Mouse (Mus musculus): ENCODE measurements around the gene Gm17949. TPM values are rescaled to one million over a fixed set of nuclear protein-coding genes. Genes with fewer than 3 reads are reported as not detected.
A peak's percentile ranks its signal among the peaks of the same experiment; 100 is the strongest.

Gene Gm17949
- total and polyA plus RNA-seq, 2 experiments from 2014 or later: 0.28 TPM; not detected in 1

DNA sequence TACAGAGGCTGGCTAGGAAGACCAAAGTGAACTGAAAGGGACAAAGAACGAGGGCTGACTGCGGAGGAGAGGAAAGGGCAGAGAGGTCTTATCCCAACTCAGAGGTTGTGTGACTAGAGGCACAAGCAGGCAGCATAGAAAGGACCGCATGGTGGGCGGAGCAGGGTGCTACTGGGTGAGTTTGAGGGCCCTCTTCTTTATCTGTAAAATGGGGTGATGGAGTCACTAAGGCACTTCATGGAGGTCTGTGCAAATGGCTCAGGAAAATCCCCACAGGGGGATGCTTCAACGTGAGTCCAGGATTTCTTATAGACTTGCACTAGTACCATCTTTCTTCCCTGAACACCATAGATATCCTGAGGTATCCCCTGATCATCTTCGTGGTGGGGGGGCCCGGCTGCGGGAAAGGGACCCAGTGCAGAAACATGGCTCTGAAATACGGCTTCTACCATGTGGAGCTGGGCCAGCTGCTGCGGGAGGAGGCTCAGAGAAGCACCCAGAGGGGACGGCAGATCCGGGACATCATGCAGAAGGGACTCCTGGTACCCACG is 1.1 kb downstream of the Gm17949 start:
- Histone ChIP-seq H3K27me3 (ENCODE audit: insufficient read depth, low read length) (no peaks in the 10 kb centered on the region), H3K27ac (peak overlapping the region; percentile 94), H3K9ac (replicated peaks; ENCODE audit: low read length) (0 out of 2 replicates have a peak overlapping the region, but pooled peaks have one; percentile 75), H3K36me3 (ENCODE audit: insufficient read depth, low read length) (peaks cover 11% of the 10 kb centered on the region; the same call in 1 of the 2 replicates), H3K9me3 (ENCODE audit: low read length) (no peaks in the 10 kb centered on the region), H3K4me2 (ENCODE audit: low read depth, low read length) (peak overlapping the region; percentile 81), H3K4me1 (ENCODE audit: insufficient read depth, low read length) (peaks cover 12% of the 10 kb centered on the region; the same call in 1 of the 2 replicates), H3K4me3 (ENCODE audit: low read length) (peak overlapping the region; percentile 79; the same call in 1 of the 2 replicates)
- DNase-seq (ENCODE audit: low spot score) (no peak), ATAC-seq (no peak)
- no peak for TF ChIP-seq CTCF (IDR thresholded peaks at IDR 0.05; ENCODE audit: low read depth)
- WGBS: 75% methylated on average over 13 of the region's 13 CpGs

DNA sequence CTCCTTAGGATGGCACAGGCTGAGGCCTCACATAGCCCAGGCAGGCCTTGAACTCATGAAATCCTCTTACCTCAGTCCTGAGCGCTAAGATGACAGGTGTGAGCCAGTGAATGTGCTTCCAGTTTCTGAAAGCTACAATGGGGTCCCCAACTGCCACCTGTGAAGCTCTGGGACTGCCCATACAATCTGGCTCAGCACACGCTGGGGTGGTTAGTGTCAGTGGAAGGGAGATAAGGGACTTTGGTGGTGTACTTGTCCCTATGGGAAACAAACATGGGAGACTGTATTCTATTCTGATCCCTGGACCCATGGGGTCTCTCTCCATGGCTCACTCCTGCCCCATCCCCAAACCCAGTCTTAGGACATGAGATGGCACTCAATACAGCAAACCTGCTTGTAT is 8.4 kb downstream of the Gm17949 start:
- Histone ChIP-seq H3K27me3 (ENCODE audit: insufficient read depth, low read length) (no peaks in the 10 kb centered on the region), H3K36me3 (ENCODE audit: insufficient read depth, low read length) (peaks cover 32% of the 10 kb centered on the region), H3K9me3 (ENCODE audit: low read length) (no peaks in the 10 kb centered on the region), H3K27ac (no peak overlapping the region), H3K4me2 (ENCODE audit: low read depth, low read length) (no peak overlapping the region), H3K4me1 (ENCODE audit: insufficient read depth, low read length) (no peaks in the 10 kb centered on the region), H3K9ac (replicated peaks; ENCODE audit: low read length) (no peak overlapping the region), H3K4me3 (ENCODE audit: low read length) (no peak overlapping the region)
- WGBS: 90% methylated on average over 2 of the region's 2 CpGs
- no peak for TF ChIP-seq CTCF (IDR thresholded peaks at IDR 0.05; ENCODE audit: low read depth)
- DNase-seq (ENCODE audit: low spot score): no peak
- no peak for ATAC-seq

DNA sequence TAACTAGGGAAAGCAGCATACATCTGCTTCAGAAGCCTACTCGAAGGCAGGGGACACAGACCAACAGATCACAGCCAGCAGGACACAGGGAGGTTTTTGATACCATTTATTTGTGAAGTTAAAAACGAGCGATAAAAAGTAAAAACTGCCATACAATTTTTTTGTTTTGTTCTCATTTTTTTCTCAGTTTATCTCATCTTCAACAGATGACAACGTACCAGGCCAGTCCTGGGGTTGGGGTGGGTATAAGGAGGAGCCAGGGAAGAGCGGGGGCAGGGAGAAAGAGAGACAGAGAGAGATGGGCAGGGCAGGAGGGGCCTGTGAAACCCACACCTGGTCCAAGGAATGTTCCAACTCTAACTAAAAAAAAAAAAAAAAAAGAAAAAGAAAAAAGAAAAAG is 9.7 kb downstream of the Gm17949 start:
- Histone ChIP-seq H3K4me1 (ENCODE audit: insufficient read depth, low read length) (no peaks in the 10 kb centered on the region), H3K36me3 (ENCODE audit: insufficient read depth, low read length) (peaks cover 45% of the 10 kb centered on the region)
- no peak for TF ChIP-seq CTCF (IDR thresholded peaks at IDR 0.05; ENCODE audit: low read depth)

DNA sequence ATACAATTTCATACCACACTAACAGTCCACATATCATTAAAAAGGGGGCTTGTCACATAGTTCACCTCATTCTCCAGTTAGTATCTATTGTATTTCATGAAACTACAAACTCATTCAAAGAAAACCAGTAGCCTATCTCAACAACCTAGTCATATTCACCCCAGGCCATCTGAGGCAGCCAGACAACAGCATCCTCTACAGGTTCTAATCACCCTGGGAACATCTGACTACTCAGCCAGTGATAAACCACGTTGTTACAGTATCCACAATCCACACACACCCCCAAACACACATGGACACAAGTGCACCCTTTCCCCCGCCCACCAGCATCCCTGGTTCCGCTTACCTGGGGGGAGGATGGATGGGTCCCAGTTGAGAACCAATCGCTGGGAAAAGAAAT is 16.2 kb downstream of the Gm17949 start:
- DNase-seq (ENCODE audit: low spot score) (no peak), ATAC-seq (no peak)
- H3K36me3 ChIP-seq (ENCODE audit: insufficient read depth, low read length): peaks cover 50% of the 10 kb centered on the region
- TF ChIP-seq CTCF (IDR thresholded peaks at IDR 0.05; ENCODE audit: low read depth): no peak
- H3K27ac ChIP-seq: no peak overlapping the region
- no peak overlapping the region for H3K4me2 ChIP-seq (ENCODE audit: low read depth, low read length)
- no peak overlapping the region for H3K9ac ChIP-seq (replicated peaks; ENCODE audit: low read length)
- H3K9me3 ChIP-seq (ENCODE audit: low read length): no peaks in the 10 kb centered on the region
- H3K27me3 ChIP-seq (ENCODE audit: insufficient read depth, low read length): no peaks in the 10 kb centered on the region
- 90% methylated on average over 4 of the region's 4 CpGs for WGBS
- no peak overlapping the region for H3K4me3 ChIP-seq (ENCODE audit: low read length)
- 0 out of 2 replicates have a peak, but pooled peaks cover 10% of the 10 kb centered on the region for H3K4me1 ChIP-seq (ENCODE audit: insufficient read depth, low read length)

More for the DNA sequence above, 9.7 kb downstream of the Gm17949 start:
- DNase-seq (ENCODE audit: low spot score) (no peak), ATAC-seq (no peak)
- H3K4me3 ChIP-seq (ENCODE audit: low read length): no peak overlapping the region
- no peaks in the 10 kb centered on the region for H3K9me3 ChIP-seq (ENCODE audit: low read length)
- H3K27ac ChIP-seq: no peak overlapping the region
- no peaks in the 10 kb centered on the region for H3K27me3 ChIP-seq (ENCODE audit: insufficient read depth, low read length)
- WGBS: 87% methylated on average over 5 of the region's 5 CpGs
- H3K4me2 ChIP-seq (ENCODE audit: low read depth, low read length): no peak overlapping the region
- no peak overlapping the region for H3K9ac ChIP-seq (replicated peaks; ENCODE audit: low read length)

DNA sequence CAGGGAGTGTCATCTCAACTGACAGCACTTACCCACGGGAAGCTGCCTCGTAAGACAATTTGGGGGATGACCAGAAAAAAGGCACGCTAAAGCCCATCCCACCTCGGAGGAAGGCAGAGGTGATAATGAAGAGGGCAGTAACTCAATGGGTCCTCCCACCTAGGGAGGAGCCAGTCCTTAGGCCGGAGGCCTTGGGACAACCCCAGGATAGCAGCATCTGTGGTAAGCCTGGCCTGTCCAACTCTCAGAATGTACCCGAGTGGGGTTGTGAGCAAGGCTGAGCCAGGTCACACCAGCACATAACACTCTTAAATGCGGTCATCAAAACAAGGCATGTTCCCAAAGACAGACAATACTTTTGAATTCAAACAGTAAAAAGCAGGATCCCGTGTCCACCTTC is 18.4 kb downstream of the Gm17949 start:
- Histone ChIP-seq H3K27ac (no peak overlapping the region), H3K4me3 (ENCODE audit: low read length) (peak overlapping the region; percentile 95), H3K9me3 (ENCODE audit: low read length) (no peaks in the 10 kb centered on the region), H3K27me3 (ENCODE audit: insufficient read depth, low read length) (no peaks in the 10 kb centered on the region), H3K36me3 (ENCODE audit: insufficient read depth, low read length) (peaks cover 27% of the 10 kb centered on the region), H3K4me2 (ENCODE audit: low read depth, low read length) (peak overlapping the region; percentile 87), H3K4me1 (ENCODE audit: insufficient read depth, low read length) (0 out of 2 replicates have a peak, but pooled peaks cover 10% of the 10 kb centered on the region), H3K9ac (replicated peaks; ENCODE audit: low read length) (peak overlapping the region; percentile 99)
- WGBS: 49% methylated on average over 8 of the region's 8 CpGs
- ATAC-seq: no peak
- DNase-seq (ENCODE audit: low spot score): no peak
- TF ChIP-seq CTCF (IDR thresholded peaks at IDR 0.05; ENCODE audit: low read depth): no peak

DNA sequence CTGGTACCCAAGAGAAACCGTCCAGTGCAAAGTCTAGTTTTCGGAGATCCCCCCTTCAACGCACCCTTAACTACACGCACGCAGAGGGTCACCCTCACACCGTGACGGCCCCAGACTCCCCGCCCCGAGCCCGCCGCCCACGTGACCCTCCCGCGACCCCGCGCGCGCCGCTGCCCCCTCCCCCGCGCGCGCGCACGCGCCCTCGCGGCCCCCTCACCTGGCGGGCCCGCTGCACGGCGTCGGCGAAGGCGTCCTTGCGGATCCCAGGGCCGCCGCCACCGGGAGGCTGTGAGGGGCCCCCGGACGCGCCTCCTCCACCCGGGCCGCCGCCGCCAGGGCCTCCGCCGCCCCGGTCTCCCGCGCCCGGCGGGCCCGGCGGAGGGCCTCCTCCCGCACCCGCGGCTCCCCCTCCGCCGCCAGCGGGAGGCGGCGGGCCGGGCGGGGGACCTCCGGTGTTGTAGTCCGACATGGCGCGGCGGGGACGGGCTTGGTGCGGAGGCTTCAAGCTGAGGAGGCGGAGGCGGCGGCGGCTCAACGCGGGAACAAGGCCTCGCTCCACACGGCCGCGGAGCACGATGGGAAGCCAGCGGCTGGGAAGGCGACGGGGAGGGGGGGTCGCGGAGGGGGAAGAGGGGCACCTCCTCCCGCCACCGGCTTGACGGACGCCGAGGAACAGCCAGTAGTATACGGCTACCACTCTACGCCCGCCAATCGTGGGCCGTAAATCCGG is 19.8 kb downstream of the Gm17949 start, which contains the start of gene Khsrp:
Gene Khsrp (minus strand): TSS at position 592 of the 730 bp plus-strand sequence.
- Histone ChIP-seq H3K27me3 (ENCODE audit: insufficient read depth, low read length) (no peaks in the 10 kb centered on the region), H3K4me3 (ENCODE audit: low read length) (peak within 1 kb of the TSS; percentile 95), H3K36me3 (ENCODE audit: insufficient read depth, low read length) (peaks cover 15% of the 10 kb centered on the region), H3K4me2 (ENCODE audit: low read depth, low read length) (peak within 1 kb of the TSS; percentile 87), H3K27ac (peak within 1 kb of the TSS; percentile 96), H3K9ac (replicated peaks; ENCODE audit: low read length) (peak within 1 kb of the TSS; percentile 99), H3K4me1 (ENCODE audit: insufficient read depth, low read length) (0 out of 2 replicates have a peak, but pooled peaks cover 10% of the 10 kb centered on the region), H3K9me3 (ENCODE audit: low read length) (no peaks in the 10 kb centered on the region)
- ATAC-seq: no peak
- peak; percentile 69 for DNase-seq (ENCODE audit: low spot score)
- 1% methylated on average over 93 of the region's 99 CpGs for WGBS
- TF ChIP-seq CTCF (IDR thresholded peaks at IDR 0.05; ENCODE audit: low read depth): no peak
